Mouse (Mus musculus) embryonic facial prominence, embryonic 13.5 days (tissue): Measurements from ENCODE around the gene Aldh1b1. TPM values are rescaled to one million over a fixed set of nuclear protein-coding genes. Genes with fewer than 3 reads are reported as not detected.

Source experiments
- polyA plus RNA-seq: library from polyadenylated mRNA; unstranded; fragments of >200 nt; fragmentation: Nextera tagmentation; extraction: Ambion mirVana; gene quantifications from 2 replicates; pipeline ENCODE4 v1.2.1, GENCODE M21; 2015

Gene Aldh1b1
- polyA plus RNA-seq, 1 experiment from 2014 or later, result 4.3 TPM

Other genes starting within 250 kb of the Aldh1b1 start
- gene Igfbpl1, start 27.9 kb downstream of the Aldh1b1 start, polyA plus RNA-seq, result 1.1 and 1.2 TPM in 2 replicates
- gene Stra6l, start 49.6 kb downstream of the Aldh1b1 start, polyA plus RNA-seq, result 0.06 TPM in 1 of 2 replicates, not detected in the other
- not detected in 2 replicates for gene Ccdc180, start 91.3 kb downstream of the Aldh1b1 start, polyA plus RNA-seq
- 8.8 and 9.4 TPM in 2 replicates for gene Tdrd7, start 166.3 kb downstream of the Aldh1b1 start, polyA plus RNA-seq
- 2.4 and 3.2 TPM in 2 replicates for gene Tmod1, start 239.9 kb downstream of the Aldh1b1 start, polyA plus RNA-seq